Mouse (Mus musculus) kidney, postnatal 10 days (tissue): ENCODE results near the gene Epha7.
A peak's percentile ranks its signal among the peaks of the same experiment; 100 is the strongest.

Experiments used
- DNase-seq: peaks from one replicate; pipeline ENCODE4 v3.0.0; 2021; ENCODE audit warnings: mixed read lengths

The Epha7 gene

GRCm38 (mm10) chr4:28812691-28813289 lies at the start of gene Epha7:
TSS of gene Epha7 (plus strand) at chr4:28813131.
- DNase-seq, result peak; percentile 98

GRCm38 (mm10) chr4:28783961-28784360 lies 29.0 kb upstream of the Epha7 start:
- DNase-seq, result no peak

- DNase-seq, result peak; percentile 54
Observed at GRCm38 (mm10) chr4:28808800-28809199, 4.1 kb upstream of the Epha7 start.

GRCm38 (mm10) chr4:28809703-28810102 lies 3.2 kb upstream of the Epha7 start:
- DNase-seq, result no peak

GRCm38 (mm10) chr4:28813551-28814475 lies 882 bp downstream of the Epha7 start:
- peak; percentile 63 for DNase-seq

GRCm38 (mm10) chr4:28814476-28814815 lies 1.5 kb downstream of the Epha7 start:
- no peak for DNase-seq

- peak; percentile 69 for DNase-seq
Observed at GRCm38 (mm10) chr4:28814816-28815620, 2.1 kb downstream of the Epha7 start.

GRCm38 (mm10) chr4:28815621-28815920 lies 2.6 kb downstream of the Epha7 start:
- no peak for DNase-seq

- no peak for DNase-seq
Observed at GRCm38 (mm10) chr4:28823616-28824015, 10.7 kb downstream of the Epha7 start.

GRCm38 (mm10) chr4:28824616-28825015 lies 11.7 kb downstream of the Epha7 start:
- peak; percentile 44 for DNase-seq

- DNase-seq, result no peak
Observed at GRCm38 (mm10) chr4:28837669-28838068, 24.7 kb downstream of the Epha7 start.

GRCm38 (mm10) chr4:28846311-28846710 lies 33.4 kb downstream of the Epha7 start:
- no peak for DNase-seq

GRCm38 (mm10) chr4:28850388-28850787 lies 37.5 kb downstream of the Epha7 start:
- no peak for DNase-seq

GRCm38 (mm10) chr4:28862845-28863666 lies 50.1 kb downstream of the Epha7 start:
- no peak for DNase-seq

- no peak for DNase-seq
Observed at GRCm38 (mm10) chr4:28866411-28866810, 53.5 kb downstream of the Epha7 start.

- no peak for DNase-seq
Observed at GRCm38 (mm10) chr4:28871615-28872014, 58.7 kb downstream of the Epha7 start.

GRCm38 (mm10) chr4:28881271-28882044 lies 68.5 kb downstream of the Epha7 start:
- DNase-seq, result no peak

- DNase-seq, result no peak
Observed at GRCm38 (mm10) chr4:28889630-28890029, 76.7 kb downstream of the Epha7 start.

- no peak for DNase-seq
Observed at GRCm38 (mm10) chr4:28890102-28890501, 77.2 kb downstream of the Epha7 start.

GRCm38 (mm10) chr4:28895480-28895879 lies 82.5 kb downstream of the Epha7 start:
- DNase-seq, result no peak

- no peak for DNase-seq
Observed at GRCm38 (mm10) chr4:28899373-28899772, 86.4 kb downstream of the Epha7 start.

- DNase-seq, result no peak
Observed at GRCm38 (mm10) chr4:28899783-28900182, 86.9 kb downstream of the Epha7 start.
